Mouse (Mus musculus) retina, embryonic 14.5 days (tissue): ENCODE results near the gene Galp.
"Not testable (repeated sequence)": the region's sequence is repeated elsewhere in the genome, so short reads cannot be mapped to it uniquely, and the experiment has no call there.

Source experiments
- DNase-seq: peaks from one replicate; pipeline ENCODE4 v3.0.0-alpha.2; 2015; ENCODE audit warnings: low spot score

Galp gene

GRCm38 (mm10) chr7:6258232-6259220, 61.6 kb downstream of the Galp start:
- DNase-seq = no peak

GRCm38 (mm10) chr7:6260004-6260403, 63.1 kb downstream of the Galp start:
- not testable (repeated sequence) for DNase-seq

GRCm38 (mm10) chr7:6262120-6262519, 65.2 kb downstream of the Galp start:
- no peak for DNase-seq

GRCm38 (mm10) chr7:6262984-6263383, 66.1 kb downstream of the Galp start:
- no peak for DNase-seq

- DNase-seq = peak; percentile 14
Observed at GRCm38 (mm10) chr7:6265695-6266094, 68.8 kb downstream of the Galp start.
